Mouse (Mus musculus): Measurements from ENCODE around the gene Robo2. TPM values are rescaled to one million over a fixed set of nuclear protein-coding genes. Genes with fewer than 3 reads are reported as not detected.
A peak's percentile ranks its signal among the peaks of the same experiment; 100 is the strongest.

Robo2 gene
- total RNA-seq, 2 experiments from 2014 or later, result 222 to 248 TPM

DNA sequence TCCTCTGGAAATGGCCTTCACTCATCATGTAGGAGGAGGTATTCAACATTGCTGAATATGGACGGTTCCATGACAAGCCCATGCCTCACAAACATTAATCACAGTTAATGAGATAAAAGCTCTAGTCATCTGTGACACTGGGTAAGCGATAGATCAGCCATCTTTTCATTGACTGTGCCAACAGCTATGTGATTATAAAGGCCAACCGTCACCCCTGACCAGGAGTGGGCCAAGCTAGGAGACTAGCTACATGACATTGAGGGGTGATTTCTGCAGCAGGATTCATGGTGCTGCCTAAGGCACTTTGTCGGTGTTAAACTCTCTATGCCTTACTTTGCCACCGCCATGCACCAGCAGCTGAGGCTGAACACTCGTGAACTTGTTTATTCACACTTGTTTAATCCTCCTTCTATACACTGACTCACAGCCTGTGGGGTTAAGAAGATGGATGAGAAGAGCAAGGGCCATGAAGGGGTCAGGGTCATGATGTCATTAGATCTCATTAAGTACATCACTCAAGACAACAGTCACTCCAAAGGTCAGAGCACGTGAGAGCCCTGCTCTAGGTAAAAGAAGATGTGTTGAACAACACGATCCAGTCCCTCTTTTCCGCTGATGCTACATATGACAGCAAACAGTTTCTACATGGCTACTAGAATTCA, 72.5 kb downstream of the Robo2 start:
- intact Hi-C loops (cut with DNase I), result no loop called here
- DNase-seq, result no peak

DNA sequence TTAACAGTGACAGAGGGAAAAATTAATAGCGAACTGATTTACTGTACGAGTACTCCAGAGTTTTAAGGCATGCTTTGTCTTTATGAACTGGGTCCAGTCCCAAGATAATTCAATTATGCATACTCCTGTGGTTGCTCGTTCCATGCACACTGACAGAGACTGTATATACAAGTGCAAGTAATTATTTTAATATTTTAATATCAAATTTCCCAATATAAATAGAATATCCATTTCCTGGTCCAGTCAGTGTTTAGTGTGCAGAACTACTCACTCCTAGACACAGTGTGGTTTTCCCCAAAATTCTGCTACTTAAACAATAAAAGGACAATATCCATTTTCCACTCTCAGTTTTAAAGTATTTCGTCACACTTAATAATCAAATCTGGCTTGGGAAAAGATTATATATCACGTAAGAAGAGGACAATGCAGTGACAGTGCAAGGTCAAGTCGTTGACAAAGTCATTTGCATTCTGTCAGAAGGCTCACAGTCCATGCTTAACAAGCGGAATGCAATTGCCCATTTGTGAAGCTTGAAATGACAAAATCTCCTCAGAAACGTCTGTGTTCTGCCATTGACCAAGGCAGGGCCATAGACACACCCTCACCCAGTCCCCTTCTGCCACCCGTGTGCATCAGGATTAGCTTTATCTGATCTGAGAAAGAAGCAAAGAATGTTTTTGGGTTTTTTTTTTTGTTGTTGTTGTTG, 89.8 kb downstream of the Robo2 start:
- intact Hi-C loops (cut with DNase I), result no loop called here
- no peak for DNase-seq

DNA sequence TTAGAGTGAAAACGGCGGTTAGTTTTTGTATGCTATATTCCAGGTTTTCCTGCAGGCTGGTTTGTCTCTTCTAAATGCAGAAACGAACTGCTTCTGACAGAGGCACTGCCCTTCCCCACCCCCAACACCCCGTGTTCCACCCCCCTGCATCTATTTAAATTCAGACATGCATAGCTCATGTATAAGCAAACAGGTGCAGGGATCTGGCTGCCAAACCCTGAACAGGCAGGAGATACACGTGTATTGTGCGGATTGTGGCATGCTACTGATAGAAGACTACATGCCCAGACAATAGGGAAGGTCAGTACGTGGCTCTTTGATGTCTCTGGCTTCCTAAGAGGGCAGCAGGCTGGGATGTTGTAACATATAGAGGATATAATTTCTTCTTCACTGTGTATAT, 95.5 kb downstream of the Robo2 start:
- peak; percentile 39 for DNase-seq

DNA sequence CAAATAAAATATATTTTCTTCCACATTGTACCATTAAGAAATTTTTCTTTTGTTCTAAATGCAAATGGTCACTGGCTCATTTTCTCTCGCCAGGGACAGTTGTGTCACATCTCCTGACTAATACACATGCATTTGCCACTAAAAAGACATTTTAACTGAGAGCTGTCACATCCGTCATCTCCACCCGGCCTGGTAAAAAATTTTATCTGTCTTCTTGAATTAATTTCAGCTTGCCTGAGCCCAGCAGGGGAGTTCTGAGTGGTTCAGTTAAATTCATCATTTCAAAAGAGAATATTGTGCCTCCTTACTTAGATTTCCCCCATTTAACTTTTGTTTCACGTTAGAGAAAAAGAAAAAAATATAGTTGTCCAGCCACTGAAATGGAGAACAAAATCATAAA, 98.4 kb downstream of the Robo2 start:
- DNase-seq, result peak; percentile 67
- intact Hi-C loops (cut with DNase I), result no loop called here

More for the DNA sequence above, 95.5 kb downstream of the Robo2 start:
- intact Hi-C loops (cut with DNase I), result no loop called here

DNA sequence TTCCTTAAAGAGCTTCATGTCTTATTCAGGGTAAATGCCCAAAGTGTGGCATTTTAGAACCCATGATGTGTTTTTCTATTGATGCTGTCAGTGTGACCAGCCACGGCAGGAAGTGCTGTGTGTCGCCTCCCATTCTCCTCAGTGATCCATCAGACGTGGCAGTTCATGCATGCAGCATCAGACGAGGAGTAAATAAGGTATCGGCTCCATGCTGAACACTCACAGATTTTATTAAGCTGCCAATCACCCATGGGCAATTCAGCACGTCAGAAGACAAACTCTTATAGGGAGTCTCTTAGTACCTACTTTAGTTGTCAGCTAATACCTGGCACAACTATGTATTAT, 104.1 kb downstream of the Robo2 start:
- no peak for DNase-seq
- intact Hi-C loops (cut with DNase I), result no loop called here

DNA sequence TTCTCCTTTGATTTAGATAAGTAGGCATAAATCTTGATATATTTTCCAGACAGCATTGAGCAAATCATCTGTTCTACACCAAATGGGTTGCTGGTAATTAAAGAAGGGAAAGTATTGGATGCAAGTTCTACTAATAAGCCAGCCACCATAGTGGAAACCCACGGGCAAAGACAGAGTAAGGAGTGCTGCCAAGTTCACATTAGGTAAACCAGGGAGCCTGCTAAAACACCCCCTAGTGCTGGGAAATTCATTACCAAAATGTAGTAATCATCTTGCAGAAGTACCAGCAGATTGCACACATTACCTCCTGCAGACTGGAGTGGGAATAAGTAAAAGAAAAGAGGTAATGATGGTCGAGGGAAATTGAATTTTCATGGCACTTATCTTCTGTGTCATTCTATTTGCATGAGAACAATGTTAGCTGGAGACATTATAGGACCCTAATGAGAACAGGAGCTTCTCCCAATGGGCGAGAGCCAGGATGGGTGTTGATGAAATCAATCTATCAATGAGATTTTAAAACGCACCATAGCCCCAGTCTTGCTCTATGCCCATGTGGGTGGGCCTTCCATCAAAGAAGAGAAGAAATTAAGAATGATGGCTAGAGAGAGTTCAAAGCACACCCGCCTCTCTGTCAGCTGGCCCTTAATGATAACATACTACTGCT, 104.6 kb downstream of the Robo2 start:
- intact Hi-C loops (cut with DNase I), result no loop called here
- no peak for DNase-seq

DNA sequence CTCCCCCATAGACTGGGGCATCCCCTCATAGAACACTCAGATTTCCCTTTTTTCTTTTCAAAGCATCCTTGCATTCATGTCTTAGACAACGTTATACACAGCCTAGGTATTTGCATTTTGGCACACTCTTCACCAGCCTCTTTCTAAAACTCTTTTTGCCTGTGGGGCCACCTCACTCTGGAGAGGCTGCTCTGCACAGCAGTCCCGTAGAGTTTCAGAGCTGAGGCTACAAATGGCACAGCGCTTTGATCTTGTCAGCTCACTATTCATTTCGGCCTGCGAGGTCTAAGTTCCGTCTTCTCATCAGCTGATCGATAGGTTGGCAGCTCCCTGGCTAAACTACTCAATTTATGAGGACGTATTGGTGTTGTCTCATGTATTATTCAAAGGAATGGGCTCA, 123.7 kb downstream of the Robo2 start:
- intact Hi-C loops (cut with DNase I), result no loop called here
- no peak for DNase-seq

DNA sequence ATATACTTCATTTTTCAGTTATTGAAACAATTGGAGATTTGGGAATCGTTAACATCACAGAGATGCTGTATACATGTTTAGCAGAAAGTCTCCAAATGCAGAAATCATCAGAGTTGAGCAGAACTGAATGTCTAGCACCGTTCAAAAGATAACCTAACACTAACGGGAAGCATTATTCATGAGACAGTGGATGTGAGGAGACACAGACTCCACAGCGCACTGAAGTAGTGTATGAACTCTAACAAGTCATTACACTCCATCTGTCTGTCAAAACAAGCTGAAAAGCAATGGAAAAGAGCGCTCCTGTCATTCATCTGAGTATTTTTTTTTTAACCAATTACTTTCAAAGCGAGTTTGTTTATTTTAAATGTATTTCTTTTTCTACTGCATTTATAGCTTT, 129.1 kb downstream of the Robo2 start:
- no peak for DNase-seq
- intact Hi-C loops (cut with DNase I), result no loop called here

DNA sequence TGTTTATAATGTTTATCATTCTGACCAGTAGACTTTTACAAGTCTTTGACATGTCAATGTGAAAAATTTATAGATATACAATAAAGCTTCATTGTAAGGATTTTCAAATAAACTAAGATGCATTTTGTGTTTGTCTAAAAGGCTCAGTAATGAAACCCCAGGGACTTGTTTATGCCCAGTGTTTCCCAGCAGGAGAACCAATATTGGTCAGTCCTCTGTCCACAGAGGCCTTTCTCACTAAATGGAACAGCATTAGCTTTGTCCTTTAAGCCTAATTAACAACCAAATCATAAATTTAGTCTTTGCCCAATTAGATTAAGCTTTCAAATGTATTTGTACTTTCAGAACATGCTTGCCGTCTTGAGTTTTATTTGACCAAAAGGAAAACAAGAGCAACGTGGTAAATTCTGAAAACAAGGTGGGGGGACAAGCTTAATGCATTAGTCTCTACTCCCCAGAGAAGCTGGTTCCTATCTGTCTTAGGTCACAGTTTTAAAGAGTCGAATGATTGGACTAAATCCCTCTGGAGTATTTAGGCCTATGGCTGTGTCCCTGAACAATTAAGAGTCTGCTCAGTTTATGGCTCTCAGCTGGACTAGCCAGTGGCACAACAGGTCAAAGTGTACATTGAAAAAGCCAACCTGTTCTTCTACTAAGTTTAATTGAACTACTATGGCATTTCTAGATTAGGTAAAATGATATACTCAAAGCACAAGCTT, 134.6 kb downstream of the Robo2 start:
- intact Hi-C loops (cut with DNase I), result no loop called here
- DNase-seq, result no peak

DNA sequence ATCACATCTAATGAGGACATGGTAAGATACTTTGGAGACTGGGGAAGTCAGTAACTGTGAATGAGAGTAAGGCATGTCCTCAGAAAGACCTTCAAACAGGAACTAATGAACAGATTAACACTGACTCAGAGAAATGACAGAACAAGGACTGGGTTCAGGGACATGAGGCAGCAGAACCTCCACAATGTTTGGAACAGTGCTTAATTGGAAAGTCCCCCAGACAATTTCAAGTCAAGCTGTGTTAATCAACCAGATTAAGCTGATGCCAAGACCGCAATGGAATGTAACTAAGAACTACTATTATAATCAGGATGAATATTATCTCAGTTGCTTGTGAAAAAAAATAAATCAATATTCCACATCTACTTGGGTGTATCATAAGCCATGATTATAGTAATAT, 137.0 kb downstream of the Robo2 start:
- DNase-seq, result no peak
- intact Hi-C loops (cut with DNase I), result no loop called here

DNA sequence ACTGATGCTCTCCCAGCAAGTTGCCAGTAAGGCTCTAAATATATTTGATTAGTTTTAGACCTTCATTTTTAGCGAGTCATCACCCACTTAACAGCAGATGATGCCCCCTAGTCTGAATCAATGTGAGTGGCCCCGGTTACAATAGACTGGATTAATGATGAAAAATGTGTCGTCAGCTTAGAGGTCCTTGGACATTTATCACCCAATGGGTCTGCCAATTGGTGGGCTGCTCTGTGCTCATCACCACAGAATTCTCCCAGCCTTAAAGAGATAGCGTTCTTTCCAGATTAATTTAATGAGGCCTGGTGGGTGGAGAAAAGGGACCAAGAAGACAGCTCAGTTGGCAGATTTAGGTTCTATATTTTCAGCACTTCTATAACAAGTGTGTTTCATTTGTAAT, 138.6 kb downstream of the Robo2 start:
- no peak for DNase-seq
- intact Hi-C loops (cut with DNase I), result no loop called here

DNA sequence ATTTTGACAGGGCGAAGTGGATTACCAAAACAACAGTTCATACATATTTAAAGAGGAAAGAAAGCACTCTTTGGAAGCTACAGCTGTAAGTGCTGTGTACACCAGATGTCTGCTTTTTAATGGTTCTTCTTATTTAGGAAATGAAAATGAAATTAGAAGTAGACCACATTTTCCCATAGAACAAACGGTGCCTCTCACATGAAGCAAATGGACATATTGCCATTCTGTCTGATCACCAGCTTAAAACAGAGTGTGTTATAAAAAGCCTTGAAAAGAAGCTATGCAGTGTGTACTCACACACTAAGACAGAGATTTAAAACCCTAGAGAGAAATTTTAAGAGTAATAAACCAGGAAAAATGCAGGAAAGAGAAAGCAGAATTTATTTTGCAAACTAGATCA, 153.4 kb downstream of the Robo2 start:
- DNase-seq, result no peak
- intact Hi-C loops (cut with DNase I), result no loop called here

DNA sequence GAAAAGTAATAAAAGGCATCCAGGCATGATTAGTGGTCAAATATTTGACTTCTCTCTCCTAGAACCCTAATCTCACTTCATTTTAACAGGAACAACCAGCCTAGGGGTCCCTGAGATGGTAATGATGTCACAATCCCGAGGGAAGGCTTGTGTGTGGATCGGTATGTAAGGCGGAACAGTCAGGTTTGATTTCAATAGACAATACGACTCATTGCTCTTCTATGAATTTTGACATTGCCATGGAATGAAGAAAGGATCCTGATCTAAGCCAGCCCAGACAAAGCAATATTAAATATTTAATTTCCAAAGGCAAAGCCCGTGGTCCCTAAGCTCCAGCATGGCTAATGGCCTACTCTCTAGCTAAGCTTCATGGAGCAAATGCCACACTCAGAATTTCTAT, 167.2 kb downstream of the Robo2 start:
- no peak for DNase-seq
- intact Hi-C loops (cut with DNase I), result no loop called here

DNA sequence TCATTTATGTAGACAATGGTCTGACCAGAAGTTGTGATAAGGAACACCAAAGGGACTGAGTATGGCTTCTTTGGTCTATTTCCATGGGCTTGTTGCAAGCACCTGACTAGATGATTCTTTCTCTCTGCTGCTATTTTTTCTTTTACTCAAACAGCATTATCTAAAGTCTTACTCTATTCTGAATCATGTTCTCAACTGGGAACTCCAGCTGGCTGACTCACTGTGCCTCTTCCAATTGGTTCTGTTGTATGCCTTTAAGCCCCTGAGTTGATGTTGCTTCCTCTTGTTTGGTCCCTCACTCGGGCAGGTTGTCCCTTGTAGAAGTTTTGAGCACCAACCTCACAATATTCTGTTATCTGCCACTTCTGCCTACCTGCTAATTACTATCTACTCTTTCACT, 170.1 kb downstream of the Robo2 start:
- DNase-seq, result no peak
- intact Hi-C loops (cut with DNase I), result no loop called here

DNA sequence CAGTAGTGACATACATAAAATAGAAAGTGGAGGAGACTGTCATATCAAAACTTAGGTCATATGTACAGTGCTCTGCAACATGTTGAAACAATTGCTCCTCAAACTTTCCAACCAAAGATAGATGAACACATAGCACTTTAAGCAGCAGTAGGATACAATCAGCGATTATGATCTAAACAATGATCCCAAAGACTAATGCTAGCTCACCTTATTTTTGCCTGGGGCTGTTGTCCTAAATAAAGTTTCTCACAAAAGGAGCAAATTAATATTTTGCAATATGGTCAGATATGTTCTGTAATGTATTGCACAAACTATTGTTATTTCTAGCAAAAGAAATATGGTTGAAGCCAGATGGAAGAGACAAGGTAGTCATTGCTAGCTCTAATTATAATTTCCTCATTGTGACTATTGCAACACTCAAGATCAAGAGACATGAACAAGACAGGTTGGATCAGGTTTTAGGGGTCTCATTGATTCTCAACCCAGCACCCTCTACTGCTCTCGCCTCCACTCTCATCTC, 174.2 kb downstream of the Robo2 start:
- intact Hi-C loops (cut with DNase I), result no loop called here
- no peak for DNase-seq

DNA sequence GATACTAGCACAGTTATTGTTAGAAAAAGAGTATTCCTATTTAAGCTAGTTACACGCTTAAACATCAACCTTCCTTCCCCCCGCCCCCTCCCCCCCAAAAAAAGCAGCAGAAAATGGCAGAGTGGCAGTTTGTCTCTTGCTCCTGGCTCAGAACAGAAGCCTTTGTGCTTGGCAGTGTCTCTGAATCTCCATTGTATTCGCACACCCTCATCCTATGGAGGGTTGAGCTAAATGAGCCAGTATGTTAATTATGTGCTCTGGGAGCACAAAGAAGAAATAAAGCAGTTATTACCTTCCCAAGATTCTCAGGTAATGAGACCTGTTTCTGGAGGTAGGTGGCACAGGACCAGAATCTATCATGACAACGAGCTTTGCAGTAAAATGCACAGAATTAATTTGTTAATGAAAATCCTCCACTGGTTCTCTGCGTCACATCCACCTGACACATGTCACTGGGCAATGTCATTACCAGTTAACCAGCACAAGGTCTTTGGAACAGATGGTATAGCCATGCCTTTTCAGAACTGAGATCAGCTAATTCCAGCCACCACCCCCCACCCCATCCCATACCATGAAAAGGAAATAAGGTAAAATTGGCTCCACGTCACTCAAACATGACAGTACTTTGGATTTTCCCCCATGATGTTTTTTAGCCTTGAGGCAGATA, 177.1 kb downstream of the Robo2 start:
- intact Hi-C loops (cut with DNase I), result no loop called here
- no peak for DNase-seq

DNA sequence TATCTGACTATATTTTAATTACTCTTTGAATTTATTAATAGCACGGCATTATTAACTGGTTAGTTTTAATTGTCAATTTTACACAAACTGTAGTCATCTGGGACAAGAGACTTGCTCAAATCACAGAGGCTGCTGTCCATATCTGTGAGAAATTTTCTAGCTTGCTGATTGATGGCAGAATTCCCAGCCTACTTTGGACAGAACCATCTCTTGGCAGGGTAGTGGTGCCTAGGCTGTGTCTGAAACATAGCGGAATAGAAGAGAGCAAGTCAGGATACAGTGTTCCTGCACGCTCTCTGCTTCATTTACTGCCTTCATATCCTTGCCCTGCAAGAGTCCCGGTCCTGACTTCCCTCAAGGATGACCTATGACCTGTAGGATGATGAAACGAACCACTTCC, 178.0 kb downstream of the Robo2 start:
- intact Hi-C loops (cut with DNase I), result no loop called here

DNA sequence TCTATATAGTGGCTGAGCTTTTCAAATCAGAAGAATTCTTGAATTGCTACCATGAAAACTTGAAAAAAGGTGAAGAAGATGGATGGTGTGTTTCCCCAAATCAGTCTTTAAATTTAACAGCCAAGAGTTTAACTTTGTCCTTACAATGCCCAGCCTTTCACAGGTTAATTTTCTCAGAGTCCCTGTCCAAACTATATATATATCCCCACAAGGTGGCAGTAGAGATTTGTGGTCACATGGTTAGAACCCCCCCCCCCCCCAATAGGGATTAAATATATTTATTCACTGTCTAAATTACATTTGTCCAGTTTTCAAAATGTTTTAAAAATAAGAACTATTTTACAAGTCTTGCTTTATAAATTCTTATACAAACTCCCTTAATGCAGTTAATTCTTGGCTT, 184.3 kb downstream of the Robo2 start:
- no peak for DNase-seq
- intact Hi-C loops (cut with DNase I), result no loop called here

More for the DNA sequence above, 178.0 kb downstream of the Robo2 start:
- DNase-seq, result peak; percentile 12

DNA sequence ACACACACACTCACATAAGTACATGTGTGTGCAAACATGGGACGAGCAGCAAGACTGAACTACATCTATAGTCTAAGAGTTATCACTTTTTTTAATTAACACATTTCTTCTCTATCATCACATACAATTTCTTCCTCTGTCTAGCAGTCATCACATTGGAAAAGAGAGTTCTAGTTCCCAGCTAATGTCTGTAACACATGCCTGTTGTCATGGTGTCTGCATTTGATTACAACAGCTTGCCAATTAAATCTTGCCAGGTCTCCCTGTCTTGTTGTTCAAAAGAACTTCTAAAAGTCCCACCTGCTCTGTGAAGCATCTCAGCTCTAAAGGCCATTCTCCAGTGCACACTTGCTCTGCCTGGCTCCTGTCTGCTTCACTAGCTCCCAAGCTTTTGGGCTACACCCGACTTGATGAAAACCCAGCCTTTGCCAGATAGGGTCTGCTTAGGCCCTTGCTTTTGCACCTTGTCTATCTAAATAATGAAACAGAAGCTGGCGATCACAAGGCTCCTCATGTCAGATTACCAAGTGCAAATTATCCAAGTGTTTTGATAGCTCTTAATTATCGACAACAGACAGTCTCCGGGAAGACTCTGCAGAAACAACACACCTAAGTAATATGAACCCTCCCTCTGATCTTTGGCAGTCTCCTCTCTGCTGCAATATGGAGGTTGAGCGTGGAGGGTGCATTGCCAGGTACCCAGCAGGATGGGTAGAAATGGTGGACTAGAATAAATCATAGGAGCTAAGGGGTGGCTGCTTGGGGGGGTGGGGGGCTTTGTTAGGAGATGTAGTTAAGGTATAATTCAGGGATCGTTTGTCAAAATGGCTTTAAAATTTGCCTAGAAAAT, 186.0 kb downstream of the Robo2 start:
- DNase-seq, result peak; percentile 5
- intact Hi-C loops (cut with DNase I), result no loop called here

DNA sequence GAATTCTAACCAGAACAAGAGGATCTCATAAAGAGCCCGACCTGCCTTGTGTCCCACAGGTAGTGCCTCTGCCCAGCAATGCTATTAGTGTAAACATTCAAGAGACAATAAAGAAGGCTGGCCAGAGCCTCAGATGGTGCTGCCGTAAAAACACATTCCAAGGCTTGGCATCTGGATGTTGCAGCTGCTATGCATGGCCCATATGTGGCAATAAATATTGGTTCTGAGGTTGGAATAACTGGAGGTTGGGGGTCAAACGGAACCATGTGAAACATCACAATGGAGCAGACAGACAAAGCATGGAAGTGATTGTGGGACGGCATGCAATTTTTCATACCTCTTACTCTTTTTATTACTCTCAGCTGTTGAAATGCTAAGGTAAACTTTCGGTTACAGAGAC, 189.1 kb downstream of the Robo2 start:
- intact Hi-C loops (cut with DNase I), result no loop called here
- DNase-seq, result no peak
